Mouse (Mus musculus): ENCODE measurements at regions not wholly inside any gene's neighbourhood (a gene's known extent, or its start where the extent isn't known, plus 50 kb on each side); places are given as distances from the start of the nearest gene placed in this dataset.

- intact Hi-C loops (cut with DNase I): no loop called here
- DNase-seq (ENCODE audit: low spot score): no peak
Measured at GRCm38 (mm10) chr2:74032177-74033021, 121.3 kb upstream of the Atp5g3 start.

GRCm38 (mm10) chr2:74029938-74030337 lies 118.8 kb upstream of the Atp5g3 start:
- intact Hi-C loops (cut with DNase I): no loop called here
- DNase-seq (ENCODE audit: low spot score): no peak

DNA sequence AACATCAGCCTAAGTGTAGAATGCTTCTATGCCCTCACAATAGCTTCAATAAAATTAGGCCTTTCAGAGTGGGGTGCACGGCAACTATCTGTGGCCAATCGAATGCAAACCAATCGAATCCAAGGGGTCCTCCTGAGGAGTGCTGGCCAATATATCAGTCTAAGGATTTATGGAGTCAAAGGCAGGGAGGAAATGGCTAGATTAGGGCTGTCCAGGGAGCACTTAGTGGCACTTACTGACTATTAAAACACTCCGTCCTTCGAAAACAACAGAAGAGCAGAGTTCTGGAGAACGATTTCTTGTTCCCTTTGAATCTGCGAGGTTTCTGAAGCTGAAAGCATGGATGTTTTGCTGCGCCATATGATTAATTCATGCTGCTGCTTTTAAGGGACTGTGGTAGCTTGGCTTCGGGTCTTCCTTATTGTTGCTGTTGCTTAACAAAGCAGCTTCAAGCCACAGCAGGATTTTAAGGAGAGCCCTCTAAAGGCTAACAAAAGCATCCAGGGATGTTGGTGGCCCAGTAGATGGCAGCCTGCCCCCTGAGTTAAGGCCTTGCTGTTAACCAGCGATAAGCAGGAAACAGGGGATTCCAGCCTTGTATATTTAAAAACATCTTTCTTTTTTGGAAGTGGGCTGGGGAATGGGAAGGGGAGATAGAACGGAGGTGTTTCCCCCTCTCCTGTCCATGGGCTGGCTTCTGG lies 116.4 kb upstream of the Atp5g3 start:
- no peak for DNase-seq (ENCODE audit: low spot score)

DNA sequence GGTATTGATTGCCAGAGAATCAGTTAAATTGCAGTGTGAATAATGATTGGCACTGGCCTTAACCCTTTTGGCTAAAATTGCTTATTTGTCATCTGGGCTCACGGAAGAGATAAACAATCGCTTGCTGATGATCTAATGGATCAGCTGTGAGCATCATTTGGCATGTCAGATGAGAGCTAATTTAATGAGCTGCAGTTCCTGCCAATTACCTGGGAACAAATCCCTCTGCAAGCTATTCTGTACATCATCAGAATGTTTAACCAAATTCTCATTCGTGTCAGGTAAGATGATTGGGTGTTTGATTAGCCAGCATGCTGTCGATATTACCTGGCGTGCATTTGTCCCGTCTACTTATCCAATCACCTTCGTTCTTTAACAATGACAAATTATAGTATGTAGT lies 104.0 kb upstream of the Atp5g3 start:
- DNase-seq (ENCODE audit: low spot score): no peak
- intact Hi-C loops (cut with DNase I): no loop called here

More for the DNA sequence above, 116.4 kb upstream of the Atp5g3 start:
- intact Hi-C loops (cut with DNase I): no loop called here

DNA sequence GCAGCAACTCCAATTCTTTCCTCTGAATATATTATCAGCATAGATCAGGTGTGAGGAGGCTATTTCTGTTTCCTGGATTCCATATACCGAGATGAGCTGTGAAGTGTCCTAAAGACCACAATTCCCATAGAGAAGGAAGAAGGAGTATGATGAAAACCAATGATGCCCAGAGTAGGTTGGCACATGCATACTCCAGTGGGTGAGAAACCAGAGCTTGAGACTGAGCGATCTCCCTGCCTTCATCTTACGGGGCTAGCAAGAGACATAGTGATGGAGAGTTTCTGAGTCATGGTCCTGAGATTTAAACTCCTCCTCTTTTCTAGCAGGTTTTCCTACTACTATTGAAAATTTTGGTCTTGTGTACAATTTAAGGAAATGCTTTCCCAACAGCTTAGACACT lies 103.1 kb upstream of the Atp5g3 start:
- intact Hi-C loops (cut with DNase I): no loop called here
- no peak for DNase-seq (ENCODE audit: low spot score)

DNA sequence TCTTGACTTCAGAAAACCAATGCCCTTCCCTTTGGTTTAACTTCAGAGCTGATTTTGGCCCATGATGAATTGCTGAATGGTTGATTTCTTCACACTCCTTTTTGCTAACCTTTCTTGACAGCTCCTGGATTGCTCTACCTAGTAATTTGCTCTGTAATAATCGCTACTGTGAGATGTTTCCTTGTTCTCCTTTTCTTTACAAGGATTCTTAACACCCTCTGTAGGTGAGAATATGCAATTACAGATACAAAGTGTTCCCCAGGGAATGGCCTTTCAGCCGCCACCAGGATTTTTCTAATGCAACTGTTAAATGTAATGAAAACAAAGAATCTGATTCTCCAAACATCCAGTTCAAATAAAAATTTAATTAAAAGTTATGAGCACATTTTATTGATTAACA lies 87.4 kb upstream of the Atp5g3 start:
- no peak for DNase-seq (ENCODE audit: low spot score)
- intact Hi-C loops (cut with DNase I): loop anchor here (2.0 kb wide), 1 partner anchor 414 kb away; no protein-coding TSS in a partner anchor

DNA sequence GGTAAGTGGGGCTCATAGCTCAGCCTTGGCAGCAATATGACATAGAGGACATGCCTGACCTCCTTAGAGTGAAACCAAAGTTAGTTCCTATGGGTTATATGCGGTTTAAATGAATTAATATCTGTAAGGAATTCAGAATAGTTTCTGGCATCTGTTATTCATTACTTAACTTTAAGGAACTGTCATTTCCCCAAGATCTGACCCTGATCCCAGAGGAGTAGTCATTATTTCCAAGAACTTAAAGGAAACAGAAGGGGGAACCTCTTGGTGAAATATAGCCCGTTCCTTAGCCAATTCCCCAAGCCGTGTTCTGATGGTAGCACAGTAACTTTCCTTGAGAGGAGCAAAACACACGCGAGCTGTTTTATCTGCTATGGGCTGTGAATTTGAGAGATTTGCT lies 85.9 kb upstream of the Atp5g3 start:
- intact Hi-C loops (cut with DNase I): no loop called here
- no peak for DNase-seq (ENCODE audit: low spot score)

- intact Hi-C loops (cut with DNase I): no loop called here
- no peak for DNase-seq (ENCODE audit: low spot score)
Measured at GRCm38 (mm10) chr2:73991818-73992217, 80.7 kb upstream of the Atp5g3 start.

GRCm38 (mm10) chr2:73987441-73988105 lies 76.4 kb upstream of the Atp5g3 start:
- intact Hi-C loops (cut with DNase I): no loop called here

GRCm38 (mm10) chr2:73985911-73986250 lies 74.8 kb upstream of the Atp5g3 start:
- intact Hi-C loops (cut with DNase I): no loop called here
- DNase-seq (ENCODE audit: low spot score): no peak

More at GRCm38 (mm10) chr2:73987441-73988105, 76.4 kb upstream of the Atp5g3 start:
- DNase-seq (ENCODE audit: low spot score): no peak

DNA sequence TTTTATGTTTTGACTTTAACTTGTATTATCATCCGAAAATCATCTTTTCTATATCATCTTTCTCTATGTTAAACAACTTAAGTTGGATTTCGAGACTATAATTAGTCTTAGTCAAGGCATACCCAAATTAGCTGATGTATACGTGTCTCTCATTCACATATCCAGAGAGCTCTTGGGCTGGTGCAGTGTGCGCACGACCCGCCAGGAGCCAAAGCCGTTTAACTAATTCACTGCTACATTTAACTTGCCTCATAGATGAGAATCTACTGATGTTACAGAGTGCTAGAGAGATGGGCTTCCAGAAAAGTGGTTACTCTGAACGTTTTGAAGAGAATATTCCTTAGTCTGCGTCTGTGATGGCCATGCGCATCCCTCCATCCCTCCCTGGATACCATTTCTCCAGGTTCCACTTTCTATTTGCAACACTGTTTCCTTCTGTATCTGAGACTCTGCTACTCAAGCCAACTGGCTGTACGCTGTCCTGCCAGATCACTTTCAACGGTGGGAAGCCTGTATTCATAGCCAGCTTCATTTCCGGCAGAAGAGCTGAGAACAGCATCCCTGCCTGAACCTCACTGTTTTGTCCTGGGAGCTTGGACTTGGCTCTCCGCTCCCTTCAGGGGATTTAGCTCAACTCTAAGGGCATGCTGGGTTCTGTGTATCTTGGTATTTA lies 74.2 kb upstream of the Atp5g3 start:
- no peak for DNase-seq (ENCODE audit: low spot score)
- intact Hi-C loops (cut with DNase I): no loop called here

GRCm38 (mm10) chr2:73983166-73983565 lies 72.0 kb upstream of the Atp5g3 start:
- intact Hi-C loops (cut with DNase I): no loop called here
- no peak for DNase-seq (ENCODE audit: low spot score)

GRCm38 (mm10) chr2:73978072-73978471 lies 66.9 kb upstream of the Atp5g3 start:
- no peak for DNase-seq (ENCODE audit: low spot score)
- intact Hi-C loops (cut with DNase I): no loop called here

GRCm38 (mm10) chr2:73973774-73974173 lies 62.6 kb upstream of the Atp5g3 start:
- intact Hi-C loops (cut with DNase I): no loop called here
- DNase-seq (ENCODE audit: low spot score): no peak

- DNase-seq (ENCODE audit: low spot score): no peak
- intact Hi-C loops (cut with DNase I): loop anchor here (2.0 kb wide), 1 partner anchor 705 kb away; no protein-coding TSS in a partner anchor
Measured at GRCm38 (mm10) chr2:73967618-73968017, 56.5 kb upstream of the Atp5g3 start.

DNA sequence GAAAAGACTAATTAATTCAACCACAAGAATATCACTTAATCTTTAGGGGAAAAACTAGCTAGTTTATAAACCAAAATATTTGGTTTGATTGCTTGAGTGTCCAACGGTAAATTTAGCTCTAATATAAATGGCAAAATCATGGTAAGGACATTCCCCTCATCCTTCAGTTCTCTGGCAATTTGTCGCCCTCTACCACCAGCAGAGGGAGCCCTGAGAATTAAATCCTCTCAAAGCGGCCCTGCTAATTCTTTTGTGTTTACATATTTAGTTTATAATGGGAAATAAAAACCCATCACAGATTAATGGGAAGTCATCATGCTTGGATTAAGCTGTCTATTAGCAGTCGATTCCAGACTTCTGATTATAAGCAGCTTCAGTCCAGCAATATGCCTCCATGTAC lies 54.5 kb upstream of the Atp5g3 start:
- DNase-seq (ENCODE audit: low spot score): no peak
- intact Hi-C loops (cut with DNase I): no loop called here
